Mouse (Mus musculus) layer of hippocampus, adult 2 months (tissue): ENCODE data around the gene Cbx5. TPM values are rescaled to one million over a fixed set of nuclear protein-coding genes. Genes with fewer than 3 reads are reported as not detected.
"Not testable (repeated sequence)": the region's sequence is repeated elsewhere in the genome, so short reads cannot be mapped to it uniquely, and the experiment has no call there.

Experiments
- DNase-seq, 2 experiments: peaks; one replicate each; pipeline ENCODE4 v3.0.0; 2022; ENCODE audit warnings: low spot score in 2 of 2
- H3K27ac ChIP-seq: fragments of 200-600 bp; 2 replicates; pipeline ENCODE4 v1.8.1; 2022
- H3K4me3 ChIP-seq: fragments of 200-600 bp; 2 replicates; pipeline ENCODE4 v1.8.1; 2022; ENCODE audit warnings: mild to moderate bottlenecking
- CTCF ChIP-seq: fragments of 200-600 bp; conservative IDR thresholded peaks from 2 replicates; pipeline ENCODE4 v1.8.1; 2022; ENCODE audit warnings: antibody characterized with exemption, mild to moderate bottlenecking, moderate library complexity
- total RNA-seq, 2 experiments: library from RNA; stranded (reverse); gene quantifications; 2 replicates each; pipeline ENCODE4 v1.2.3; 2021

Cbx5 gene
- total RNA-seq, 2 experiments from 2014 or later: 179 to 187 TPM

DNA sequence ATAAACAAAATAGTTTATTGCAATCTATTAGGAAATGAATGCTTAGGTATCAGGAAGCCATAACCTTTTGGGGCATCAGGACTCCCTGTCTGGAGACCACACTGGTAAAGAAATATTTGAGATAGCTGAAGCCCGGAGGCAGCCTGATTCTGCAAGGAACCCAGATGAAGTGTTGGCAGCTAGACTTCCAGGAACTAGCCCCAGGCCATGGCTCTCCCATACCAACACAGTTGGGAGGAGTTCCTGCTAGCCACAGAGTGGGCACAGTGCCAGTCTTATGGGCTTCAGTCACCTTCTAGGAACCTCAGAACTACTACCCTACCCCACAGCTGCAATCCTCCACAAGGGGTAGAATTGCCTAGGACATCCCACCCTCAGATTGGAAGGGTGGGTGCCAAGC is 20.4 kb upstream of the Cbx5 start:
- Histone ChIP-seq H3K4me3 (no peak overlapping the region), H3K27ac (no peak overlapping the region)
- TF ChIP-seq CTCF: no peak
- no peak for DNase-seq

DNA sequence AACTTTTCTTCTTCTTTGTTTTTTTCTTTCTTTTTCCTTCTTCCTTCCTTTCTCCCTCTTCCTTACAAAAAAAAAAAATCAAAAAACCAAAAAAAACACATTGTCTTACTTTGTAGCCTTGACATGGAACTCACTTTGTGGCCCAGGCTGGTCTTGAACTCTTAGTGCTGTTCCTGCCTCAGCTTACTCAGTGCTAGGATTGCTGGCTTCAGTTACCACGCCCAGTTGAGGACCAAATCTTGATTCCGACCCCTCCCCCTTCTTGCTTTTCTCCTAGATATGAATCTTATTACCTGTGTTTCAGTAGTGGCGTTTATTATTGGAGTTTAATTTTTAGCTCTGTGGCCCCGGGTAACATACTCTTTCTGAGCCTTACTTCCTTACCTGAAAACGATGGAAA is 19.5 kb upstream of the Cbx5 start:
- Histone ChIP-seq H3K27ac (no peak overlapping the region), H3K4me3 (no peak overlapping the region)
- TF ChIP-seq CTCF: no peak
- no peak for DNase-seq

DNA sequence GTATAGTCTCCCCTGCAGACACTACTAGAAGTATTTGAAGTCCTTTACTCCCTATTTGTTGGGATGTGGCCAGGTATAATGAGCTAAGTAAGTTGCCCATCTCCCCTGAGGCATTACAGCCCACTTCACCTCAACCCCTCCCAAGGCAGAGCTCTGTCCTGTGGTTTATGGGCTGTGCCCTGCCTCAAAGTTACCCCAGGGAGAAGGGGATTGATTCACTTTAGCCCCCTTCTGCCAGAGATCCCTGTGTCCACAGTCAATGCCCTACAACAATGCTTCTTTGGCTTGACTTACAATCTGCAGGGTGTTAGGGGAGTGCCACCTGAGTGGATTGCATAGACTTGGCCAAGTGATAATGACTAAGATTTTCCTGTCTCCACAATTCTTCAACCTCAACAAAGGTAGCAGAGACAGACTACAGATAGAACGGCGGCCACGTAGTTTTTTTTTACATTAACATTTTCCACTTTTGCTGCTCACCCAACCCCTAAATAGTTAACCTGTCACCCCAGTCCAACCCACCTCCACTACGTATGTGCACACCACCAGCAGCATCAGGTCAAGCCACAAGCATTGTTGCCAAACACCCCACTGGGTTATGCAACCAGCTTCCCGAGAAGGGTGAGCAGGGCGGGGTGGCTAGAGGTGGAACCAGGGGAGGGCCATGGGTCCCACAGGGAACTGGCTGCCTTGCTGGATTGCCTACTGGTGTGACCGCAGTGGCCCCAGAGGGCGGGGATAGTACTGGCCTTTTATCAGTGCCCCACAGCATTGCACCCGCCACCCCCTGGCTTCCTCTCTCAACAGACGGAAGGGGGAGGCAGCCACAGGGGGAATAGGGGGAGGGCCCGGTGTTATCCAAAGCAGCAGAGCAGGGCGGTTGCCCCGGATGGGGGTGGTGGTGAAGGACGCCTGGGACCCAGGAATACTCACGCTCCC is 18.4 kb upstream of the Cbx5 start, which contains the start of gene Nfe2:
Gene Nfe2, minus strand, starts transcription at position 614 of the 939 bp plus-strand sequence.
- no peak; the same call in 1 of the 2 replicates for TF ChIP-seq CTCF
- H3K27ac ChIP-seq: no peak within 1 kb of the TSS
- DNase-seq: no peak
- H3K4me3 ChIP-seq: peak within 1 kb of the TSS; percentile 11; the same call in 1 of the 2 replicates

DNA sequence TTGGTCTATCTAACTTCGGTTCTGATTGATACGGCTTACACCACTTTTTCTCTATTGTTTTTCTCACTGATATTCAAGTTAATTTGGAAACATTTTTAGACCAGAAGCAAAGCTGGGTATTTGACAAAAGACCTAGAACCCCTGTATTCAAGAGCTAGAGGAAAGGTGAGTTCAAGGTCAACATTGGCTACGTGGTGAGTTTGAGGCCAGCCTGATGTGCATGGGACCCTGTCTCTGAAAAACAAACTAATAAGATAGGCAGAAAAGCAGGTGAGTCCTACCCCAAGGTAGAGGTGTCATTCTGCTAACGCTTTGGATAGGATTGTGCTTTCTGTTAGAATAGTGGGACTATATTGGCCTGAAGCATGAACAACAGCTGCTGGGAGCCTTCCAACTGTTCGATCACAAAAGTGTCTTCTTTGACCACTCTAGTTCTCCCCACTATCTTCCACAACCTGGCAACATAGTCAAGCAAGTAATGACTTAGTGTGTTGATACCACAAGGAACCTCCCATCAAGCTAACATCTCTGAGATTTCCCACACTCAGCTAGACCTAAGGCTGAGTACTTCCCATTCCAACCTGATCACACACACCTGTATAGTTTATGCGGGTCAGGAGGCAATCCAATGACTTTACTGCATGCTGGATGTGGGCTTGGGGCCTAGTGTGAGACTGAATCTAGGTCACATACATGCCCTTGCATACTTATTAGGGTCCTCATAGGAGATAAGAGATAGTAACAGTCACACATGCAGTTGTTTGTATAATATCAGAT is 16.8 kb upstream of the Cbx5 start:
- no peak overlapping the region for H3K4me3 ChIP-seq
- no peak overlapping the region for H3K27ac ChIP-seq
- TF ChIP-seq CTCF: no peak
- no peak for DNase-seq

GRCm38 (mm10) chr15:103255169-103255568 is 15.6 kb upstream of the Cbx5 start:
- Histone ChIP-seq H3K4me3 (peak overlapping the region; percentile 43), H3K27ac (no peak overlapping the region)
- no peak for DNase-seq
- peak; percentile 47 for TF ChIP-seq CTCF

DNA sequence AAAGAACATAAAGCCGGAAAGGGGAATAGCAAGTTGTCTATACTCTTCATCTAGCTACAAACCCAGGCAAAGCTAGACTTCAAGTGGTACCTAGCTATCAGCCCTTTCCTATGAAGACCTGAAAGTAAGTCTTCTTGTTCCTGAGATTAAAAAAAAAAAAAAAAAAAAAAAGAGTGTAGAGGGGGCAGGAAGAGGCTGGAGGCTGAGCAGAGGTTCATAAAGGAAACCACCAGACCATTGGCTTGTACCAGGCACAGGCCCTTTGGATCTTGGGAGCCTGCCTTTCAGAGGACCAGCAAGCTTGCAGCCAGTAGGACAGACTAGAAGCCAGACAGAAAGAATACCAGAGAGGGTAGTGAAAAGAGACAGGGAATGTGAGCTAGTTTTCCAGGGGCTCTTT is 13.7 kb upstream of the Cbx5 start:
- no peak for DNase-seq
- Histone ChIP-seq H3K4me3 (no peak overlapping the region), H3K27ac (no peak overlapping the region)
- no peak for TF ChIP-seq CTCF

DNA sequence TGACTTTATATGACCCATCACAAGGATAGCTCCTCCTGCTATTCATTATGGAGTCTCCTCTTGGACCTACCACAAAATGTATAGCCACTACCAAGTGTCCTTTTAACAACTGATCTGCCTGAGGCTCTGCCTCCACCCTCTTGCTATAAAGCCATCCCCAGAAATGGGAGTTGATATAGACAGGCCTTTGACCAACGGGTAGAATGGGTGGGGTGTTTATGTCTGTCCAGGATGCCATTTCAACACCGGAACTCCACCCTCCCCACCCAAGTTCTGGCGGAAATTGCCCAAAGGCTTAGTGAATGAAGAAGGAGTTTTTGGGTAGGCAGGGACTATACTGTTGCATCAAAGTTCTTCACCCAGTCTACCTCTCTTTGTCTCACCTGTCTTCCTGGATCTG is 13.0 kb upstream of the Cbx5 start:
- no peak for DNase-seq
- TF ChIP-seq CTCF: no peak
- no peak overlapping the region for H3K4me3 ChIP-seq

DNA sequence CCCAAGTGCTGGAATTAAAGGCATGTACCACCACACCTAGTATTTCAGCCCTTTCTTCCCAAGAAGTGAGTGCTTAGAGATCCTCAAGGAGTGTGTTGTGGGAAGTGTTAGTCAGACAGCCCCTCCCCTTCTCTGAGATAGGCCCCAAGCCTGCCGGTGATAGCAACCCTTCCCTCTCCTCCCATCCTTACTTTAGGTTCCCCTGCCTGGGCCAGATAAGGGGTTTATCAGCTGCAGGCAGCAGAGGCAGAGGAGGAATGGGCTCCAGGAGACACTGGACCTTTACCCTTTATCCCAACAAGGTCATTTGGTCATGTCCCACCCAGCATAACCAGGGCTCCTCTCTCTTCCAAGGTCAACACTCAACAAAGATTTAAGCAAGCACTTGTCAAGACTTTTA is 12.0 kb upstream of the Cbx5 start:
- H3K27ac ChIP-seq: no peak overlapping the region
- H3K4me3 ChIP-seq: no peak overlapping the region
- TF ChIP-seq CTCF: no peak
- DNase-seq: no peak

More for the DNA sequence above, 13.0 kb upstream of the Cbx5 start:
- H3K27ac ChIP-seq: no peak overlapping the region

DNA sequence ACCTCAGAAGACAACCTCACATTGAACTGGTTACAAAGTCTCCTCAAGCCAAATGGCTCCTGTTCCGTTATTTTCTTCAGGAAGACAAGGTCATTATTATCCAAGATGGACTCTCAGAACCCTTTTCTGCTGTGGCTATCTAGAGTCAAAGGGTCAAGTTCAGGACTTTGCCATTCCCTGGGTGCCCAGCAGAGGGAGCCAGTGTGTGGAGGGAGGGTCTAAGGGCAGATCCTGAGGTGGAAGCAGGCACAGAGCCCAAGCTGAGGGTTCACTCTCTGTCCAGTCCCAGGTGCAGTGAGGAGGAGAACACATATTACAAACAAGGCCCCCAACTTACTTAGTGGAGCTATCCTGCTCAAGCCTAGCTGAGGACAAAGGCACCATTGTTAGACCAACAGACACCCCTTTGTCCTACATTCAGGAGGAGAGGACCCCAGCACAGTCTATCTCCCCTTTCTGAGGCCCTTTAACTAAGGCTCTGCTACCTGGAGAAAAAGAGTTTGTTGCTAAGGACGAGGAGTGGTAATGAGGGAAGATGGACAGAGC is 10.7 kb upstream of the Cbx5 start:
- TF ChIP-seq CTCF: peak; percentile 92
- DNase-seq: peak in 1 of 2 experiments; percentile 62

DNA sequence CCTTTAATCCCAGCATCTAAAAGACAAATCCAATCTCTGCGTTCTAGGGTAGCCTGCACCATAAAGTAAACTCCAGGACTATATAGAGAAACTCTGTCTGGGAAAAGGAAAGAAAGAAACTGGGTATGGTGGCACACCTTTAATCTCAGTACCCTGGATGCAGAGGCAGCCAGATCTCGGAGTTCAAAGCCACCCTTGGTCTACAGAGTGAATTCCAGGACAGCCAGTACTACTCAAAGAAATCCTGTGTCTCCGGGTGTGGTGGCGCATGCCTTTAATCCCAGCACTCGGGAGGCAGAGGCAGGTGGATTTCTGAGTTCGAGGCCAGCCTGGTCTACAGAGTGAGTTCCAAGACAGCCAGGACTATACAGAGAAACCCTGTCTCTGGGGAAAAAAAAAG is 9.9 kb upstream of the Cbx5 start:
- not testable (repeated sequence) for H3K27ac ChIP-seq, H3K4me3 ChIP-seq, DNase-seq

More for the DNA sequence above, 10.7 kb upstream of the Cbx5 start:
- H3K27ac ChIP-seq: no peak overlapping the region
- no peak overlapping the region for H3K4me3 ChIP-seq

DNA sequence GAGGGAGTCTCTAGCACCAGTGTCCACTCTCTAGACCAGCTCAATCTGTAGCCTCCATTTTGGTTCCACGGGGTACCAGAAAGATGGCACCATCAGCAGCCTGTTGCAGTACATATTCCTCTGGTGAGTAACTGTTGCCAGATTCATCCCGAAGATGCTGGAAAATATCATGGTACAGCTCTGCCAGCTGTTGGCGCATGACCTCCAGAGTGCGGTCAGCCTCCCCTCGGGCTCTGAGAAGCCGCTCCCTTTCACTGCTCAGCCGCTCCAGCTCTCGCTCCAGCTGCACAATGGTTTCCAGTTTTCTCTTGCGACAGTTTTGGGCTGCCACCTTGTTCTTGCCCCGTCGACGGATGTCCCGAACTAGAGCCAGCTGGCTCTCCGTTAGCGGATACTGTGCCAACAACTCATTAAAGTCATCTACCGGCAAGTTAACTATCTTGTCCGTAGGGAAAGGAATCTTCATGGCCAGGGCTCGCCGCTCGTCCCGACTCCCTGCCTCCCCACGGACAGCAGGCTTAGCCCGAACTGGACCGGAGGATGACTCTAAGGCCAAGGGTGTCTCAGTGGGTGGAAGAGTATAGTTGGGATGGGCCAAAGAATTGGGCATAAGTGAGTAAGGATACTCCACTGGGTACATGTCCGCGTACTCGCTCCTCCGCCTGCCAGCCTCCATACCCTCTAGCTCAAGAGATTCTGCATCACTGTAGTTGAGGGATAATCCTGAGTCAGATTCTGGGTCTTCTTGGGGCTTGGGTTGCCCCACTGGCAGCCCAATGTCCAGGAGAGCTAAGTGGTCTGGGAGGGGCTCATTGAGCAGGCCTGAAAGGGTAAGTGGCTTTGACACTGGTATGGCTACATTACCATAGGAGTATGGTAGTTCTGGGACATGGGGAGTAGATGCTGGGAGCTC is 9.0 kb upstream of the Cbx5 start:
- Histone ChIP-seq H3K27ac (no peak overlapping the region), H3K4me3 (no peak overlapping the region)
- no peak for TF ChIP-seq CTCF
- DNase-seq: no peak

- TF ChIP-seq CTCF: no peak
- Histone ChIP-seq H3K4me3 (no peak overlapping the region), H3K27ac (no peak overlapping the region)
- DNase-seq: no peak
Observed at GRCm38 (mm10) chr15:103247782-103248400, 8.3 kb upstream of the Cbx5 start.
